Mouse (Mus musculus) embryonic facial prominence, embryonic 15.5 days (tissue): Measurements from ENCODE around the gene Clic6. TPM values are rescaled to one million over a fixed set of nuclear protein-coding genes. Genes with fewer than 3 reads are reported as not detected.
A peak's percentile ranks its signal among the peaks of the same experiment; 100 is the strongest.

ENCODE experiments used
- ATAC-seq: fragments of 200-750 bp; cut with Nextera tagmentation; 2 replicates; pipeline ENCODE4 v1.8.0; 2017; ENCODE audit warnings: low read depth, moderate TSS enrichment; ENCODE audit not compliant: insufficient number of reproducible peaks, low FRiP score, low TSS enrichment
- H3K27ac ChIP-seq: fragments of 300-500 bp; sonication (generic); replicated peaks from 2 replicates; pipeline ENCODE4 v1.5.1; 2015; ENCODE audit warnings: mild to moderate bottlenecking, inconsistent platforms
- H3K27me3 ChIP-seq: fragments of 300-500 bp; sonication (generic); 2 replicates; pipeline ENCODE4 v1.6.1; 2015; ENCODE audit warnings: inconsistent platforms
- H3K36me3 ChIP-seq: fragments of 300-500 bp; sonication (generic); 2 replicates; pipeline ENCODE4 v1.6.1; 2015; ENCODE audit warnings: mild to moderate bottlenecking, inconsistent platforms
- H3K4me1 ChIP-seq: fragments of 300-500 bp; sonication (generic); 2 replicates; pipeline ENCODE4 v1.6.1; 2015; ENCODE audit warnings: inconsistent platforms
- H3K4me2 ChIP-seq: fragments of 300-500 bp; sonication (generic); replicated peaks from 2 replicates; pipeline ENCODE4 v1.6.1; 2015; ENCODE audit warnings: mild to moderate bottlenecking, inconsistent platforms
- H3K4me3 ChIP-seq: fragments of 300-500 bp; sonication (generic); replicated peaks from 2 replicates; pipeline ENCODE4 v1.5.1; 2015; ENCODE audit warnings: mild to moderate bottlenecking, inconsistent platforms
- H3K9ac ChIP-seq: fragments of 300-500 bp; sonication (generic); 2 replicates; pipeline ENCODE4 v1.6.1; 2015; ENCODE audit warnings: inconsistent platforms
- H3K9me3 ChIP-seq: fragments of 300-500 bp; sonication (generic); replicated peaks from 2 replicates; pipeline ENCODE4 v1.6.1; 2016; ENCODE audit warnings: inconsistent platforms
- WGBS: fragments of 180-500 bp; shearing (Covaris S2); methylation state at CpG from one replicate; pipeline ENCODE4 v1.1.7; 2015; 5-methylcytosine and 5-hydroxymethylcytosine counted together
- polyA plus RNA-seq: library from polyadenylated mRNA; unstranded; fragments of >200 nt; fragmentation: Nextera tagmentation; extraction: Ambion mirVana; gene quantifications from 2 replicates; pipeline ENCODE4 v1.2.1, GENCODE M21; 2015

Gene Clic6
- polyA plus RNA-seq, 1 experiment from 2014 or later = 8.8 TPM

- ATAC-seq = no peak; the same call in 1 of the 2 replicates
- H3K9me3 ChIP-seq = no peaks in the 10 kb centered on the region
- 60% methylated on average over 8 of the region's 8 CpGs for WGBS
Observed at GRCm38 (mm10) chr16:92452609-92453008, 32.9 kb upstream of the Clic6 start.

GRCm38 (mm10) chr16:92454002-92454401 is 31.5 kb upstream of the Clic6 start:
- Histone ChIP-seq H3K36me3 (no peaks in the 10 kb centered on the region), H3K4me1 (peaks cover 36% of the 10 kb centered on the region), H3K4me2 (no peak overlapping the region), H3K9ac (no peak overlapping the region), H3K27me3 (no peaks in the 10 kb centered on the region), H3K9me3 (no peaks in the 10 kb centered on the region), H3K4me3 (no peak overlapping the region), H3K27ac (peak overlapping the region; percentile 58; the same call in 1 of the 2 replicates)
- ATAC-seq = no peak
- WGBS = 89% methylated on average over 7 of the region's 7 CpGs

More at GRCm38 (mm10) chr16:92452609-92453008, 32.9 kb upstream of the Clic6 start:
- Histone ChIP-seq H3K4me3 (no peak overlapping the region), H3K27ac (no peak overlapping the region), H3K4me1 (peaks cover 36% of the 10 kb centered on the region), H3K36me3 (peaks cover 4% of the 10 kb centered on the region; the same call in 1 of the 2 replicates), H3K9ac (no peak overlapping the region), H3K4me2 (no peak overlapping the region), H3K27me3 (no peaks in the 10 kb centered on the region)

- Histone ChIP-seq H3K4me3 (no peak overlapping the region), H3K27me3 (no peaks in the 10 kb centered on the region), H3K9ac (no peak overlapping the region), H3K27ac (peak overlapping the region; percentile 58; the same call in 1 of the 2 replicates), H3K36me3 (no peaks in the 10 kb centered on the region), H3K9me3 (no peaks in the 10 kb centered on the region), H3K4me1 (peaks cover 36% of the 10 kb centered on the region), H3K4me2 (no peak overlapping the region)
- WGBS = 77% methylated on average over 18 of the region's 18 CpGs
- ATAC-seq = no peak
Observed at GRCm38 (mm10) chr16:92454495-92454894, 31.0 kb upstream of the Clic6 start.

GRCm38 (mm10) chr16:92455488-92455887 is 30.0 kb upstream of the Clic6 start:
- H3K36me3 ChIP-seq = no peaks in the 10 kb centered on the region
- peaks cover 26% of the 10 kb centered on the region for H3K4me1 ChIP-seq
- H3K9ac ChIP-seq = no peak overlapping the region
- WGBS = 61% methylated on average over 8 of the region's 8 CpGs
- H3K27ac ChIP-seq = no peak overlapping the region
- no peak for ATAC-seq
- H3K4me2 ChIP-seq = no peak overlapping the region
- H3K4me3 ChIP-seq = no peak overlapping the region
- no peaks in the 10 kb centered on the region for H3K27me3 ChIP-seq
- H3K9me3 ChIP-seq = no peaks in the 10 kb centered on the region

GRCm38 (mm10) chr16:92455969-92456368 is 29.6 kb upstream of the Clic6 start:
- WGBS = 88% methylated on average over 5 of the region's 5 CpGs
- Histone ChIP-seq H3K36me3 (no peaks in the 10 kb centered on the region), H3K27ac (no peak overlapping the region)

GRCm38 (mm10) chr16:92457594-92457993 is 27.9 kb upstream of the Clic6 start:
- H3K36me3 ChIP-seq = no peaks in the 10 kb centered on the region
- H3K4me1 ChIP-seq = peaks cover 9% of the 10 kb centered on the region; the same call in 1 of the 2 replicates
- H3K4me3 ChIP-seq = no peak overlapping the region
- 20% methylated on average over 7 of the region's 7 CpGs for WGBS
- no peaks in the 10 kb centered on the region for H3K27me3 ChIP-seq
- ATAC-seq = no peak
- no peak overlapping the region for H3K27ac ChIP-seq
- no peaks in the 10 kb centered on the region for H3K9me3 ChIP-seq
- H3K9ac ChIP-seq = no peak overlapping the region
- no peak overlapping the region for H3K4me2 ChIP-seq

More at GRCm38 (mm10) chr16:92455969-92456368, 29.6 kb upstream of the Clic6 start:
- peaks cover 22% of the 10 kb centered on the region; the same call in 1 of the 2 replicates for H3K4me1 ChIP-seq
- H3K9ac ChIP-seq = no peak overlapping the region
- H3K4me2 ChIP-seq = no peak overlapping the region
- no peak overlapping the region for H3K4me3 ChIP-seq
- H3K27me3 ChIP-seq = no peaks in the 10 kb centered on the region
- no peaks in the 10 kb centered on the region for H3K9me3 ChIP-seq
- no peak for ATAC-seq

GRCm38 (mm10) chr16:92461412-92461811 is 24.1 kb upstream of the Clic6 start:
- Histone ChIP-seq H3K4me3 (no peak overlapping the region), H3K27me3 (no peaks in the 10 kb centered on the region), H3K4me2 (no peak overlapping the region), H3K36me3 (no peaks in the 10 kb centered on the region), H3K4me1 (peaks cover 19% of the 10 kb centered on the region), H3K9me3 (no peaks in the 10 kb centered on the region), H3K27ac (no peak overlapping the region), H3K9ac (no peak overlapping the region)
- ATAC-seq = no peak
- 65% methylated on average over 6 of the region's 6 CpGs for WGBS

GRCm38 (mm10) chr16:92464390-92464972 is 21.1 kb upstream of the Clic6 start:
- Histone ChIP-seq H3K4me3 (peak overlapping the region; percentile 73), H3K4me2 (peak overlapping the region; percentile 80), H3K9me3 (no peaks in the 10 kb centered on the region), H3K27ac (0 out of 2 replicates have a peak overlapping the region, but pooled peaks have one; percentile 12), H3K4me1 (peaks cover 21% of the 10 kb centered on the region), H3K36me3 (no peaks in the 10 kb centered on the region), H3K27me3 (no peaks in the 10 kb centered on the region), H3K9ac (0 out of 2 replicates have a peak overlapping the region, but pooled peaks have one; percentile 2)
- WGBS = 53% methylated on average over 14 of the region's 14 CpGs
- ATAC-seq = no peak

GRCm38 (mm10) chr16:92465226-92465625 is 20.3 kb upstream of the Clic6 start:
- H3K27ac ChIP-seq = no peak overlapping the region
- peak overlapping the region; percentile 73 for H3K4me3 ChIP-seq
- H3K4me1 ChIP-seq = peaks cover 21% of the 10 kb centered on the region
- ATAC-seq = no peak
- peak overlapping the region; percentile 80 for H3K4me2 ChIP-seq
- 4% methylated on average over 10 of the region's 10 CpGs for WGBS
- no peaks in the 10 kb centered on the region for H3K36me3 ChIP-seq
- no peaks in the 10 kb centered on the region for H3K27me3 ChIP-seq
- H3K9ac ChIP-seq = peak overlapping the region; percentile 79; the same call in 1 of the 2 replicates
- H3K9me3 ChIP-seq = no peaks in the 10 kb centered on the region

- H3K9ac ChIP-seq = peak overlapping the region; percentile 79
- H3K4me2 ChIP-seq = peak overlapping the region; percentile 80
- peak overlapping the region; percentile 59 for H3K27ac ChIP-seq
- WGBS = under 1% methylated on average over 92 of the region's 94 CpGs
- peak overlapping the region; percentile 73 for H3K4me3 ChIP-seq
- no peaks in the 10 kb centered on the region for H3K36me3 ChIP-seq
- peak; percentile 99 for ATAC-seq
- H3K27me3 ChIP-seq = no peaks in the 10 kb centered on the region
- no peaks in the 10 kb centered on the region for H3K9me3 ChIP-seq
- peaks cover 21% of the 10 kb centered on the region for H3K4me1 ChIP-seq
Observed at GRCm38 (mm10) chr16:92465642-92466526, 19.7 kb upstream of the Clic6 start.

GRCm38 (mm10) chr16:92467041-92467440 is 18.5 kb upstream of the Clic6 start:
- no peaks in the 10 kb centered on the region for H3K9me3 ChIP-seq

More at GRCm38 (mm10) chr16:92467041-92467440, 18.5 kb upstream of the Clic6 start:
- no peak overlapping the region for H3K9ac ChIP-seq
- no peaks in the 10 kb centered on the region for H3K27me3 ChIP-seq
- H3K4me2 ChIP-seq = no peak overlapping the region
- no peak for ATAC-seq
- H3K4me1 ChIP-seq = peaks cover 21% of the 10 kb centered on the region
- WGBS = 73% methylated on average over 5 of the region's 5 CpGs
- H3K4me3 ChIP-seq = no peak overlapping the region
- no peak overlapping the region for H3K27ac ChIP-seq
- H3K36me3 ChIP-seq = no peaks in the 10 kb centered on the region
